Mouse (Mus musculus): ENCODE data around the gene Gli1. TPM values are rescaled to one million over a fixed set of nuclear protein-coding genes. Genes with fewer than 3 reads are reported as not detected.

Gene Gli1
- not detected in 2 replicates for polyA plus RNA-seq (2012)

GRCm38 (mm10) chr10:127341891-127342639 is at the start of gene Gli1:
Gene Gli1 (minus strand): TSS chr10:127341974.
- Histone ChIP-seq H3K27me3 (ENCODE audit: control insufficient read depth) (peaks cover 68% of the 10 kb centered on the region), H3K9me3 (ENCODE audit: control insufficient read depth, low read length) (peaks cover 6% of the 10 kb centered on the region; the same call in 1 of the 2 replicates), H3K4me3 (replicated peaks) (no peak within 1 kb of the TSS), H3K36me3 (ENCODE audit: control insufficient read depth) (no peaks in the 10 kb centered on the region), H3K4me1 (ENCODE audit: control insufficient read depth) (peaks cover 18% of the 10 kb centered on the region)
- TF ChIP-seq TAL1 (IDR thresholded peaks at IDR 0.05; ENCODE audit: low read length) (no peak), GATA1 (IDR thresholded peaks at IDR 0.05; ENCODE audit: low read length) (no peak)

GRCm38 (mm10) chr10:127381743-127382134 is 40.0 kb upstream of the Gli1 start:
- no peak for TF ChIP-seq TAL1 (IDR thresholded peaks at IDR 0.05; ENCODE audit: low read length)
- TF ChIP-seq GATA1 (IDR thresholded peaks at IDR 0.05; ENCODE audit: low read length), result no peak
- peaks cover 24% of the 10 kb centered on the region for H3K4me1 ChIP-seq (ENCODE audit: control insufficient read depth)
- no peaks in the 10 kb centered on the region for H3K9me3 ChIP-seq (ENCODE audit: control insufficient read depth, low read length)
- peak overlapping the region; percentile 87 for H3K4me3 ChIP-seq (replicated peaks)
- H3K36me3 ChIP-seq (ENCODE audit: control insufficient read depth), result peaks cover 2% of the 10 kb centered on the region
- H3K27me3 ChIP-seq (ENCODE audit: control insufficient read depth), result no peaks in the 10 kb centered on the region

- TF ChIP-seq TAL1 (IDR thresholded peaks at IDR 0.05; ENCODE audit: low read length) (no peak), GATA1 (IDR thresholded peaks at IDR 0.05; ENCODE audit: low read length) (no peak)
- Histone ChIP-seq H3K27me3 (ENCODE audit: control insufficient read depth) (no peaks in the 10 kb centered on the region), H3K36me3 (ENCODE audit: control insufficient read depth) (peaks cover 2% of the 10 kb centered on the region), H3K4me1 (ENCODE audit: control insufficient read depth) (peaks cover 24% of the 10 kb centered on the region), H3K4me3 (replicated peaks) (peak overlapping the region; percentile 87), H3K9me3 (ENCODE audit: control insufficient read depth, low read length) (no peaks in the 10 kb centered on the region)
These were observed 39.3 kb upstream of the Gli1 start for GRCm38 (mm10) chr10:127380767-127381742.

DNA sequence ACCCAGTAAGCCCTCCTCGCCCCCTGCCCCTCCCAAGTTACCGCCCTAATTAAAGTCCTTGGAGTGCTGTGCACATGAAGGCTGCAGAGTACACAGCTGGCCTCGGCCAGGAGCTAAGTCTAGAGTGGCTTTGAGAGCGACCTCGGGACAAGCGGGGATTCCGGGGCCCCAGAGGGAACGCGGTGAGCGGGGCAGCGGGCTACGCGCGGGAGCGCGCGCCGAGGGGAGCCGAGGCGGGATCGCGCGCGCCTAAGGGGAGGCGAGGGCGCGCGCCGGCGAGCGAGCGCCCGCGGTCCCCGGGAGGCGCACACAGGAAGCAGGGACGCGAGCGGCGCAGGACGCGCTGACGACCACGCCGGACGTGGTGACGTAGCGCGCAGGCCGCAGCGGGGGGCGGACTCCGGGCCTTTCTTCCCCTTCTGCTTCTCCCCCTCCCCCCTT is 38.5 kb upstream of the Gli1 start, which contains the start of gene R3hdm2:
TSS of gene R3hdm2 (plus strand) at position 77 of the 441 bp plus-strand sequence.
- TF ChIP-seq GATA1 (IDR thresholded peaks at IDR 0.05; ENCODE audit: low read length), result no peak
- TF ChIP-seq TAL1 (IDR thresholded peaks at IDR 0.05; ENCODE audit: low read length), result no peak
- H3K36me3 ChIP-seq (ENCODE audit: control insufficient read depth), result peaks cover 2% of the 10 kb centered on the region; the same call in 1 of the 2 replicates
- H3K4me3 ChIP-seq (replicated peaks), result peak within 1 kb of the TSS; percentile 87
- H3K9me3 ChIP-seq (ENCODE audit: control insufficient read depth, low read length), result no peaks in the 10 kb centered on the region
- no peaks in the 10 kb centered on the region for H3K27me3 ChIP-seq (ENCODE audit: control insufficient read depth)
- H3K4me1 ChIP-seq (ENCODE audit: control insufficient read depth), result peaks cover 24% of the 10 kb centered on the region

DNA sequence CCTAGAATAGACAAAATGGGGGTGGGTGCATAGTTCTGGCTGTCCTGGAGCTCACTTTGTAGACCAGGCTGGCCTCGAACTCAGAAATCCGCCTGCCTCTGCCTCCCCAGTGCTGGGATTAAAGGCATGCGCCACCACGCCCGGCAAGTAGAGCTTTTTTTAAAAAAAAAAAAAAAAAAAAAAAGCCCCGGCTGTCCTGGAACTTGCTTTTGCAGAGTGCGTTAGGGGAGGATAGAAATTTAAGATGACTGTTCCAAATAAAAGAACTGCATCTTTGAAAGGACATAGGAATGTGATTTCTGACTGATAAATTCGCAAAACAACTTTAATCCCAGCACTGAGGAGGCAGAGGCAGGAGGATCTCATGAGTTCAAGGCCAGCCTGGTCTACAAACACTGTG is 37.9 kb upstream of the Gli1 start:
- TF ChIP-seq TAL1 (IDR thresholded peaks at IDR 0.05; ENCODE audit: low read length) (no peak), GATA1 (IDR thresholded peaks at IDR 0.05; ENCODE audit: low read length) (no peak)
- Histone ChIP-seq H3K9me3 (ENCODE audit: control insufficient read depth, low read length) (no peaks in the 10 kb centered on the region), H3K4me3 (replicated peaks) (peak overlapping the region; percentile 87), H3K4me1 (ENCODE audit: control insufficient read depth) (peaks cover 22% of the 10 kb centered on the region), H3K27me3 (ENCODE audit: control insufficient read depth) (no peaks in the 10 kb centered on the region), H3K36me3 (ENCODE audit: control insufficient read depth) (peaks cover 2% of the 10 kb centered on the region; the same call in 1 of the 2 replicates)

- H3K9me3 ChIP-seq (ENCODE audit: control insufficient read depth, low read length), result no peaks in the 10 kb centered on the region
- peaks cover 19% of the 10 kb centered on the region for H3K4me1 ChIP-seq (ENCODE audit: control insufficient read depth)
- H3K27me3 ChIP-seq (ENCODE audit: control insufficient read depth), result no peaks in the 10 kb centered on the region
- H3K4me3 ChIP-seq (replicated peaks), result no peak overlapping the region
- TF ChIP-seq GATA1 (IDR thresholded peaks at IDR 0.05; ENCODE audit: low read length), result no peak
- TF ChIP-seq TAL1 (IDR thresholded peaks at IDR 0.05; ENCODE audit: low read length), result no peak
- peaks cover 2% of the 10 kb centered on the region; the same call in 1 of the 2 replicates for H3K36me3 ChIP-seq (ENCODE audit: control insufficient read depth)
These were observed 35.9 kb upstream of the Gli1 start for GRCm38 (mm10) chr10:127377700-127378099.

DNA sequence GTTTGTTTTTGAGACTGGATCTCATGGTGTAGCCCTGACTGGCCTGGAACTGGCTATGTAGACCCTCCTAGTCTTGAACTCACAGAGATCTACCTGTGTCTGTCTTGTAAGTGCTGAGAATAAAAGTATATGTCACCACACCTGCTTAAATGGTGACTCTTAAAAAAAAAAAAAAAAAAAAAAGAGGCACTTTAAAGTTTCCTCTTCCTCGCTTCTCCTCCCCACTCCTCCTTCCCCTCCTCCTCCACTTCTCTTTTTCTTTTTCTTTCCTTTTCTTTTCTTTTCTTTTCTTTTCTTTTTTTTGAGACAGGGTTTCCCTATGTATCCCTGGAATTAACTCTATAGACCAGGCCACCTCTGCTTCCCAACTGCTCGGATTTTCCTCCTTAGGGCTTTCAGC is 29.2 kb upstream of the Gli1 start:
- TF ChIP-seq GATA1 (IDR thresholded peaks at IDR 0.05; ENCODE audit: low read length) (no peak), TAL1 (IDR thresholded peaks at IDR 0.05; ENCODE audit: low read length) (no peak)
- Histone ChIP-seq H3K9me3 (ENCODE audit: control insufficient read depth, low read length) (no peaks in the 10 kb centered on the region), H3K4me3 (replicated peaks) (no peak overlapping the region), H3K36me3 (ENCODE audit: control insufficient read depth) (no peaks in the 10 kb centered on the region), H3K4me1 (ENCODE audit: control insufficient read depth) (no peaks in the 10 kb centered on the region), H3K27me3 (ENCODE audit: control insufficient read depth) (no peaks in the 10 kb centered on the region)

- no peaks in the 10 kb centered on the region for H3K36me3 ChIP-seq (ENCODE audit: control insufficient read depth)
- no peaks in the 10 kb centered on the region for H3K4me1 ChIP-seq (ENCODE audit: control insufficient read depth)
- H3K9me3 ChIP-seq (ENCODE audit: control insufficient read depth, low read length), result no peaks in the 10 kb centered on the region
- TF ChIP-seq TAL1 (IDR thresholded peaks at IDR 0.05; ENCODE audit: low read length) (no peak), GATA1 (IDR thresholded peaks at IDR 0.05; ENCODE audit: low read length) (no peak)
- no peak within 1 kb of the TSS for H3K4me3 ChIP-seq (replicated peaks)
- no peaks in the 10 kb centered on the region for H3K27me3 ChIP-seq (ENCODE audit: control insufficient read depth)
These were observed 28.4 kb upstream of the Gli1 start, which contains the start of gene Inhbc for GRCm38 (mm10) chr10:127369834-127370820. Gene Inhbc (minus strand): TSS chr10:127370431.
